12 mouse cellular contexts compared by ENCODE assay signal in genomic region chr17:27291673-27292072, GRCm38 (mm10).
DNase-seq lines count a peak whose midpoint lies in the region; TF ChIP-seq lines count a peak whose summit lies in the region.
"Had no signal": no experiment of that assay in that cellular context is flagged by ENCODE, and none has a peak within 500 bp of the region (broad histone marks: within the 10 kb centered on the region; RNA-seq: fewer than 3 reads in every experiment).

No protein-coding gene starts in this region.

- no peak for TF ChIP-seq CTCF in gastrocnemius, adult 2 months (IDR thresholded peaks at IDR 0.05)

- no peak overlapping the region for H3K27ac ChIP-seq in gastrocnemius, adult 2 months
- H3K27ac ChIP-seq: embryonic facial prominence, embryonic 15.5 days; heart, embryonic 10.5 days; hindbrain, embryonic 10.5 days had no signal

- DNase-seq in gastrocnemius, adult 2 months: peak; percentile 33
- no peak for DNase-seq in gastrocnemius, postnatal 25 days
- DNase-seq in right cerebral cortex, postnatal 4 days: peak; percentile 25
- no peak for DNase-seq in right cerebral cortex, postnatal 25 days
- peak; percentile 26 for DNase-seq in gastrocnemius, postnatal 14 days
- peak; percentile 67 for DNase-seq in testis, postnatal 10 days (ENCODE audit: low spot score)
- no peak for DNase-seq in urinary bladder, adult 18-20 months (ENCODE audit: low spot score in 2 of 2)
- DNase-seq in embryo, embryonic 11 days: no peak
- DNase-seq: lung, postnatal 36 days had no signal

- no peak overlapping the region for H3K4me3 ChIP-seq in gastrocnemius, adult 2 months
- H3K4me3 ChIP-seq: embryonic facial prominence, embryonic 15.5 days; heart, embryonic 10.5 days; hindbrain, embryonic 10.5 days had no signal

- intact Hi-C loops in gastrocnemius, adult 2 months (cut with DNase I): no loop called here
- intact Hi-C loops in gastrocnemius, postnatal 14 days (cut with DNase I; ENCODE audit: low total_unique reads): no loop called here

Comparison
In these comparisons a context has a peak if more than half of its experiments do, and no peak if none do; other contexts are left out.
1. DNase-seq: peak in gastrocnemius, adult 2 months (single experiment), right cerebral cortex, postnatal 4 days (single experiment), gastrocnemius, postnatal 14 days (single experiment) and testis, postnatal 10 days (single experiment); none in gastrocnemius, postnatal 25 days (single experiment), right cerebral cortex, postnatal 25 days (single experiment), urinary bladder, adult 18-20 months (0 of 2) and embryo, embryonic 11 days (single experiment).